Mouse (Mus musculus) hindbrain, postnatal 0 days (tissue): Measurements from ENCODE around the gene Calu. TPM values are rescaled to one million over a fixed set of nuclear protein-coding genes. Genes with fewer than 3 reads are reported as not detected.

Experiments
- ATAC-seq: fragments of 200-750 bp; cut with Nextera tagmentation; 2 replicates; pipeline ENCODE4 v1.8.0; 2017; ENCODE audit warnings: mild to moderate bottlenecking, moderate TSS enrichment, moderate library complexity
- DNase-seq: peaks from one replicate; pipeline ENCODE4 v3.0.0-alpha.2; 2015; ENCODE audit warnings: low spot score
- H3K27ac ChIP-seq: fragments of 300-500 bp; sonication (generic); 2 replicates; pipeline ENCODE4 v1.5.1; 2014; ENCODE audit warnings: mild to moderate bottlenecking
- H3K27me3 ChIP-seq: fragments of 300-500 bp; sonication (generic); 2 replicates; pipeline ENCODE4 v1.6.1; 2014; ENCODE audit warnings: low read length, mixed read lengths; ENCODE audit not compliant: insufficient read depth
- H3K36me3 ChIP-seq: fragments of 300-500 bp; sonication (generic); 2 replicates; pipeline ENCODE4 v1.6.1; 2014; ENCODE audit warnings: low read length, mixed read lengths; ENCODE audit not compliant: insufficient read depth
- H3K4me1 ChIP-seq: fragments of 300-500 bp; sonication (generic); 2 replicates; pipeline ENCODE4 v1.6.1; 2014; ENCODE audit warnings: antibody characterized with exemption, low read length, mixed read lengths; ENCODE audit not compliant: insufficient read depth
- H3K4me2 ChIP-seq: fragments of 300-500 bp; sonication (generic); 2 replicates; pipeline ENCODE4 v1.6.1; 2014; ENCODE audit warnings: low read depth, mild to moderate bottlenecking, low read length, moderate library complexity, mixed read lengths
- H3K4me3 ChIP-seq: fragments of 300-500 bp; sonication (generic); 2 replicates; pipeline ENCODE4 v1.5.1; 2014; ENCODE audit warnings: low read length
- H3K9ac ChIP-seq: fragments of 300-500 bp; sonication (generic); replicated peaks from 2 replicates; pipeline ENCODE4 v1.6.1; 2014; ENCODE audit warnings: mild to moderate bottlenecking, low read length, moderate library complexity, mixed read lengths
- H3K9me3 ChIP-seq: fragments of 300-500 bp; sonication (generic); 2 replicates; pipeline ENCODE4 v1.6.1; 2016; ENCODE audit warnings: low read length, mixed read lengths
- CTCF ChIP-seq: IDR thresholded peaks from 2 replicates; pipeline ENCODE4 v1.5.1; 2016; ENCODE audit warnings: antibody characterized with exemption, control low read depth, low read depth
- WGBS: fragments of 180-500 bp; shearing (Covaris S2); extraction: QIAGEN DNeasy Blood & Tissue Kit; methylation state at CpG from one replicate; pipeline ENCODE4 v1.1.7; 2014; 5-methylcytosine and 5-hydroxymethylcytosine counted together
- polyA plus RNA-seq: library from polyadenylated mRNA; unstranded; fragments of >200 nt; fragmentation: Nextera tagmentation; extraction: Ambion mirVana; gene quantifications from 2 replicates; pipeline ENCODE4 v1.2.1, GENCODE M21; 2015
- total RNA-seq: library from RNA; depleted of rRNA; stranded (reverse); fragments of >200 nt; gene quantifications from 2 replicates; pipeline ENCODE4 v1.2.3, GENCODE M21; 2014; rRNA removed

Calu gene
- total RNA-seq = 117 and 119 TPM in 2 replicates
- polyA plus RNA-seq = 131 and 135 TPM in 2 replicates

DNA sequence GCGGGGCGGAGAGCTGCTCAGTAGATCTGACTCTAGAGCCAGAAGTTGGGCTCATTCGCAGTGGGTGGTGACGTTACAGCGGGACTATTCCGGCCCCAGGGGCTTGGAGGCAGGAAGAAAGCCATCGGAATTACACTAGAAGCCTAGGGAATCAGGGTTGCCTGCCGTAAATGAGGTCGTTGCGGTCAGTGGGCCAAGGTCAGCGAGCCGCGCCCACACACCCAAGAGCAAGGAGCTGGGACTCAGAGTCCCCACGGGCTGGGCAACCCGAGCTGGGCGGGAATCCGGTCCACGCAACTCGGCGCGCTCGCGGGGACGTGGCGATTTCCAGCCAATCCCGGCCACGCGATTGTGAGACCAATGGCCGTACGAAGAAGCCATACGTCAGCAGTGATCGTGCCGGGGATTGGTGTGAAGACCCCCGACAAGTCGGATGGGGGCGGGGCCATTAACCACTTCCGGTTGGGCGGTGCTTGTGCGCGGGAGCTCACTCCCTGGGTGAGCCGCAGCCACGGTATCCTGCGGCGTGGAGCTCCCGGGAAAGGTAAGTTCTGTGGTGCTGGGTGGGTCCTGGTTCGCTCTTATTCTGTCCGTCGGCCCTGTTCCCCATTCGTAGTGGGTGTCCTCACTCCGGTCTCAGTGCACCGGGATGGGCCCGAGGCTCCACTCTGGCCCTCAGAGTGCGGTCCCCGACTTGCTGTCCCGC is at the start of gene Calu:
Gene Calu, plus strand, starts transcription at position 405 of the 706 bp plus-strand sequence.
- under 1% methylated on average over 55 of the region's 55 CpGs for WGBS
- H3K4me1 ChIP-seq = peaks cover 6% of the 10 kb centered on the region; the same call in 1 of the 2 replicates
- peak; percentile 100 for ATAC-seq
- no peaks in the 10 kb centered on the region for H3K9me3 ChIP-seq
- no peaks in the 10 kb centered on the region for H3K36me3 ChIP-seq
- peak within 1 kb of the TSS; percentile 73 for H3K9ac ChIP-seq
- no peaks in the 10 kb centered on the region for H3K27me3 ChIP-seq
- peak within 1 kb of the TSS; percentile 89 for H3K4me2 ChIP-seq
- DNase-seq = peak; percentile 100
- no peak for TF ChIP-seq CTCF
- H3K27ac ChIP-seq = peak within 1 kb of the TSS; percentile 78
- H3K4me3 ChIP-seq = peak within 1 kb of the TSS; percentile 80

DNA sequence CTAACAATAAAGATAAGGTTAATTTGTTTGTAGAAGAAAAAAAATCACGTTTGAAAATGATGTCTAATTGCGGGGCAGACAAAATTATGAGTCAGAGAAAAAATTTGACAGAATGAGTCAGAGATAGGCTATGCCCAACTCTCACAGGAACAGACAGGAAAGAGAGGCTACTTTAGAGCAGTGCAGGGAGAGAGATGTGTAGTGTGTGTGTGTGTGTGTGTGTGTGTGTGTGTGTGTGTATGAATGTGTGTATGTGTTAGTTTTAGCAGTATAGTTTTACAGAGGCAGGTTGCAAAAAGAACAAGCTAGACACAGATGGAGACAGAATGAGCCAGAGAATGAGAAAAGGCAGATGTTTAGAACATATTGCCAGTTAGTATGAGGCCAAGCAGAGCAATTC is 48.8 kb upstream of the Calu start:
- ATAC-seq (no peak), DNase-seq (no peak)
- H3K36me3 ChIP-seq = no peaks in the 10 kb centered on the region
- H3K27ac ChIP-seq = no peak overlapping the region
- H3K4me2 ChIP-seq = no peak overlapping the region
- no peak overlapping the region for H3K9ac ChIP-seq
- no peaks in the 10 kb centered on the region for H3K4me1 ChIP-seq
- H3K9me3 ChIP-seq = no peaks in the 10 kb centered on the region
- H3K27me3 ChIP-seq = no peaks in the 10 kb centered on the region
- TF ChIP-seq CTCF = no peak
- 71% methylated on average over 2 of the region's 2 CpGs for WGBS
- no peak overlapping the region for H3K4me3 ChIP-seq

DNA sequence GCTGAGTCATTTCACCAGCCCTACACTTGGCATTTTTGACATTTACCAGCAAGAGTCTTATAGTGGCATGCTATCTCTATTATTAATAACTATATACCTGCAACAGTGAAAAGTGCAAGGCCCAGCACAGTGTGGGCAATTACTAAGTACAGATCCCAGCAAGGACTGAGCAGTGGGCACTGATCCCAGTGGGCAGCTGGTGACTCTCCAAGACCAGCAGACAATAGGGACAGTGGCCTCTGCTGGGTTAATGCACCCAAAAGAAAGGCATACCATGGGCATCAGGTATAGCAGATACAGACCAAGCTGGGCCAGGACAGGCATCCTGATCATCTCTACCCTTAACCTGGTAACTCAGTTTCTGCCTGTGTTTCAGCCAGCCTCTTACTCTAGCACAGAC is 44.6 kb upstream of the Calu start:
- Histone ChIP-seq H3K27me3 (no peaks in the 10 kb centered on the region), H3K27ac (no peak overlapping the region), H3K36me3 (no peaks in the 10 kb centered on the region), H3K9ac (no peak overlapping the region), H3K9me3 (no peaks in the 10 kb centered on the region), H3K4me1 (no peaks in the 10 kb centered on the region), H3K4me2 (no peak overlapping the region), H3K4me3 (no peak overlapping the region)
- ATAC-seq (no peak), DNase-seq (peak; percentile 19)
- no peak for TF ChIP-seq CTCF

DNA sequence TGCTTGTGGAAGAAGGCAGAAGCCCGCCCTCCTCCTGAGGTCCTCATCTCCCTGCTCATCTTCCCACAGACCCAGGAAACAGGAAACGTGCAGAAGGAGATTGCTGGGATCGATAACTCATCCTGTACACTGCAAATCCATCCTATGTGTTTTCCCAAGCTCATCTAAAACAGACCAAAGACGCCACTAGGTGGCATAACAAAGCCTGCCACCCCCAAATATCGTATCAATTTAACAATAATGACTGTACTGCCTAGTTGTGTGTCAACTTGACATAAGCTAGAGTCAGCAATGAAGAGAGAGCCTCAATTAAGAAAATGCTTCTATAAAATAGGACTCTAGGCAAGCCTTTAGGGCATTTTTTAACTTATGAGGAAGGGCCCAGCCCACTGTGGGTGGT is 44.1 kb upstream of the Calu start:
- Histone ChIP-seq H3K9ac (no peak overlapping the region), H3K36me3 (no peaks in the 10 kb centered on the region), H3K4me1 (no peaks in the 10 kb centered on the region), H3K27me3 (no peaks in the 10 kb centered on the region), H3K4me3 (no peak overlapping the region), H3K9me3 (no peaks in the 10 kb centered on the region), H3K4me2 (no peak overlapping the region), H3K27ac (no peak overlapping the region)
- DNase-seq = peak; percentile 3
- WGBS = 45% methylated on average over 5 of the region's 5 CpGs
- TF ChIP-seq CTCF = peak; percentile 41
- no peak for ATAC-seq

DNA sequence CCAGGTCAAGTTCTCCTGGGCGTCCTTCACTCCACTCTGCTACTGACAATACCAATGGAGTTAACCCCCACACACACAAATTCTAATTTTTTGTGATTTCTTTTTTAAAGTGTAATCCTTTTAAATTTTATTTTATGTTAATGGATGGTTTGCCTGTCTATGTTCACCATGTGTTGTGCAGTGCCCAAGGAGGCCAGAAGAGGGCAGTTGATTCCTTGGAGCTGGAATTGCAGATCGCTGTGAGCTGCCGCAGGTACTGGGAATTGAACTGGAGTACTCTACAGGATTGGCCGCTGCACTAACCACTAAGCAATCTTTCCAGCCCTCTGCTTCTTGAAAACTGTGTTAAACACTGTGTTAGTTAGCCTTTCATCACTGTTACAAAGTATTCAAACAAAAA is 42.4 kb upstream of the Calu start:
- no peak overlapping the region for H3K9ac ChIP-seq
- H3K4me2 ChIP-seq = no peak overlapping the region
- no peak overlapping the region for H3K4me3 ChIP-seq
- ATAC-seq = no peak
- no peaks in the 10 kb centered on the region for H3K36me3 ChIP-seq
- H3K9me3 ChIP-seq = no peaks in the 10 kb centered on the region
- no peaks in the 10 kb centered on the region for H3K4me1 ChIP-seq
- WGBS = 92% methylated on average over 4 of the region's 4 CpGs
- DNase-seq = no peak
- no peak for TF ChIP-seq CTCF
- H3K27ac ChIP-seq = no peak overlapping the region
- H3K27me3 ChIP-seq = no peaks in the 10 kb centered on the region

DNA sequence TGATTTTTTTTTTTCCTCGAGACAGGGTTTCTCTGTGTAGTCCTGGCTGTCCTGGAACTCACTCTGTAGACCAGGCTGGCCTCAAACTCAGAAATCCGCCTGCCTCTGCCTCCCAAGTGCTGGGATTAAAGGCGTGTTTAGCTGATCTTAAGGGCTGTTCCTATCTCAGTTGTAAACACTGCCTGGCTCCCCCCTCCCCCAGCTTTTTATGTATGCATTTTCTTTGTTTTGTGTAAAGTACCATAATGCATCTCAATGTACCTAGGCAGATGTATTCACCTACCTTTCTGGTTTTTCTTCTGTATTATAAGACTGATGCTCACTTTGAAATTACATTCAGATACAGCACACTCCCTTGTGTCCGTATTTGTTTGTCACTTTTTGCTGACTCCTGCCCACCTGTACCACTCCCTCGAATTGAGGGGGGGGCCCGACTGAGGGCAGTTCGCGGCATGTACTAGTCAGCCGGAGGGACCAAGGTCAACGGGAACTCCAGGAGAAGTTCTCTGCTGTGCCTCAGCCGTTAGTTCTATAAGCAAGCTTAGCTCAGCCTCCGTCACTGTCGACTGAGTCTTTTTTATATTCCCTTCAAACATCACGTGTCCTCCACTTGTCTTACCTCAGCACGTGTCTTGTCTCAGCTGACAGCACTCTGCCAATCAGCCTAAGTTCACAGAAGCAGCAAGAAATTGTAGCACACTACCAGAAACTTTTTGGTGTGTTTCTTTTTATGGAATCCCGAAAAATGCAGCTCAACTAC is 38.8 kb upstream of the Calu start:
- Histone ChIP-seq H3K9ac (no peak overlapping the region), H3K4me3 (no peak overlapping the region), H3K27me3 (no peaks in the 10 kb centered on the region), H3K36me3 (no peaks in the 10 kb centered on the region), H3K27ac (no peak overlapping the region), H3K4me1 (no peaks in the 10 kb centered on the region), H3K9me3 (no peaks in the 10 kb centered on the region), H3K4me2 (no peak overlapping the region)
- no peak for TF ChIP-seq CTCF
- no peak for ATAC-seq
- WGBS = 89% methylated on average over 16 of the region's 16 CpGs
- no peak for DNase-seq
